Mouse (Mus musculus) central nervous system, embryonic 11.5 days (tissue): ENCODE data around the gene Gm4187. TPM values are rescaled to one million over a fixed set of nuclear protein-coding genes. Genes with fewer than 3 reads are reported as not detected.

Source experiments
- polyA plus RNA-seq: library from polyadenylated mRNA; depleted of rRNA; stranded (reverse); fragments of >200 nt; gene quantifications from 2 replicates; pipeline ENCODE4 v1.2.3, GENCODE M21; 2012; rRNA removed

The Gm4187 gene
- not detected in 2 replicates for polyA plus RNA-seq

GRCm38 (mm10) chr7:22329617-22330016 lies at the start of gene Gm4187:
Gene Gm4187 (minus strand): TSS chr7:22329717.

GRCm38 (mm10) chr7:22370939-22371338 lies 41.4 kb upstream of the Gm4187 start, which contains the start of gene Gm8660:
Gene Gm8660 (minus strand): TSS chr7:22371039.

Other genes starting within 250 kb of the Gm4187 start
- gene Gm16451, start 211.5 kb downstream of the Gm4187 start, polyA plus RNA-seq: not detected in 2 replicates
- not detected in 2 replicates for gene Gm10666, start 195.0 kb downstream of the Gm4187 start, polyA plus RNA-seq
- gene Vmn1r142, start 165.7 kb downstream of the Gm4187 start, polyA plus RNA-seq: not detected in 2 replicates
- not detected in 2 replicates for gene Vmn1r143, start 140.3 kb downstream of the Gm4187 start, polyA plus RNA-seq
- not detected in 2 replicates for gene Gm8653, start 128.5 kb downstream of the Gm4187 start, polyA plus RNA-seq
- not detected in 2 replicates for gene Gm8453, start 100.2 kb downstream of the Gm4187 start, polyA plus RNA-seq
- gene Gm8660, start 41.3 kb upstream of the Gm4187 start, polyA plus RNA-seq: not detected in 2 replicates
- not detected in 2 replicates for gene Vmn1r148, start 83.9 kb upstream of the Gm4187 start, polyA plus RNA-seq
- not detected in 2 replicates for gene Vmn1r149, start 108.5 kb upstream of the Gm4187 start, polyA plus RNA-seq
- gene Gm10665, start 134.4 kb upstream of the Gm4187 start, polyA plus RNA-seq: not detected in 2 replicates
- not detected in 2 replicates for gene Vmn1r151, start 170.0 kb upstream of the Gm4187 start, polyA plus RNA-seq
- gene Vmn1r152, start 193.2 kb upstream of the Gm4187 start, polyA plus RNA-seq: not detected in 2 replicates
- gene Gm8677, start 205.2 kb upstream of the Gm4187 start, polyA plus RNA-seq: not detected in 2 replicates
- gene Gm4201, start 235.6 kb upstream of the Gm4187 start, polyA plus RNA-seq: not detected in 2 replicates